Mouse (Mus musculus): ENCODE data around the gene Vkorc1. TPM values are rescaled to one million over a fixed set of nuclear protein-coding genes. Genes with fewer than 3 reads are reported as not detected.
"Not testable (repeated sequence)": the region's sequence is repeated elsewhere in the genome, so short reads cannot be mapped to it uniquely, and the experiment has no call there.

The Vkorc1 gene
- polyA plus RNA-seq (2012; ENCODE audit: insufficient read depth, insufficient read length, missing spikeins), result 93.3 and 116 TPM in 2 replicates

GRCm38 (mm10) chr7:127895442-127895841 lies at the start of gene Vkorc1, which contains the start of gene Gm21974:
Gene Vkorc1 (minus strand): TSS chr7:127895617.
Gene Gm21974 (minus strand): TSS chr7:127895454.
- Histone ChIP-seq H3K4me3 (ENCODE audit: insufficient read depth, low read length) (peak within 1 kb of the TSS; percentile 96), H3K4me1 (ENCODE audit: control insufficient read depth, insufficient read depth, low read length) (peaks cover 15% of the 10 kb centered on the region), H3K27ac (ENCODE audit: insufficient read depth, low read depth, low read length) (peak within 1 kb of the TSS; percentile 13; the same call in 1 of the 2 replicates)
- TF ChIP-seq POLR2A (IDR thresholded peaks at IDR 0.05; ENCODE audit: borderline replicate concordance, low read depth, low read length) (no peak), CTCF (IDR thresholded peaks at IDR 0.05; ENCODE audit: low read depth, low read length) (no peak)

- Histone ChIP-seq H3K4me1 (ENCODE audit: control insufficient read depth, insufficient read depth, low read length) (peaks cover 6% of the 10 kb centered on the region), H3K27ac (ENCODE audit: insufficient read depth, low read depth, low read length) (no peak overlapping the region), H3K4me3 (ENCODE audit: insufficient read depth, low read length) (no peak overlapping the region)
- no peak for TF ChIP-seq CTCF (IDR thresholded peaks at IDR 0.05; ENCODE audit: low read depth, low read length)
- TF ChIP-seq POLR2A (IDR thresholded peaks at IDR 0.05; ENCODE audit: borderline replicate concordance, low read depth, low read length), result no peak
Measured at GRCm38 (mm10) chr7:127944614-127945013, 49.2 kb upstream of the Vkorc1 start.

- not testable (repeated sequence) for H3K4me1 ChIP-seq (ENCODE audit: control insufficient read depth, insufficient read depth, low read length); H3K27ac ChIP-seq (ENCODE audit: insufficient read depth, low read depth, low read length); H3K4me3 ChIP-seq (ENCODE audit: insufficient read depth, low read length)
Measured at GRCm38 (mm10) chr7:127942097-127942496, 46.7 kb upstream of the Vkorc1 start.

- Histone ChIP-seq H3K4me3 (ENCODE audit: insufficient read depth, low read length) (peak overlapping the region; percentile 85), H3K4me1 (ENCODE audit: control insufficient read depth, insufficient read depth, low read length) (peaks cover 29% of the 10 kb centered on the region), H3K27ac (ENCODE audit: insufficient read depth, low read depth, low read length) (no peak overlapping the region)
- TF ChIP-seq CTCF (IDR thresholded peaks at IDR 0.05; ENCODE audit: low read depth, low read length) (no peak), POLR2A (IDR thresholded peaks at IDR 0.05; ENCODE audit: borderline replicate concordance, low read depth, low read length) (no peak)
Measured at GRCm38 (mm10) chr7:127936216-127936884, 40.9 kb upstream of the Vkorc1 start.

- H3K27ac ChIP-seq (ENCODE audit: insufficient read depth, low read depth, low read length), result 0 out of 2 replicates have a peak overlapping the region, but pooled peaks have one; percentile 5
- TF ChIP-seq CTCF (IDR thresholded peaks at IDR 0.05; ENCODE audit: low read depth, low read length), result no peak
- TF ChIP-seq POLR2A (IDR thresholded peaks at IDR 0.05; ENCODE audit: borderline replicate concordance, low read depth, low read length), result no peak
- peak overlapping the region; percentile 85 for H3K4me3 ChIP-seq (ENCODE audit: insufficient read depth, low read length)
- peaks cover 32% of the 10 kb centered on the region for H3K4me1 ChIP-seq (ENCODE audit: control insufficient read depth, insufficient read depth, low read length)
Measured at GRCm38 (mm10) chr7:127935748-127936159, 40.3 kb upstream of the Vkorc1 start.

- TF ChIP-seq POLR2A (IDR thresholded peaks at IDR 0.05; ENCODE audit: borderline replicate concordance, low read depth, low read length) (no peak), CTCF (IDR thresholded peaks at IDR 0.05; ENCODE audit: low read depth, low read length) (peak; percentile 49)
- peak overlapping the region; percentile 87 for H3K27ac ChIP-seq (ENCODE audit: insufficient read depth, low read depth, low read length)
- peak overlapping the region; percentile 85 for H3K4me3 ChIP-seq (ENCODE audit: insufficient read depth, low read length)
- H3K4me1 ChIP-seq (ENCODE audit: control insufficient read depth, insufficient read depth, low read length), result peaks cover 32% of the 10 kb centered on the region
Measured at GRCm38 (mm10) chr7:127935028-127935722, 39.8 kb upstream of the Vkorc1 start.

GRCm38 (mm10) chr7:127934075-127934474 lies 38.7 kb upstream of the Vkorc1 start:
- peaks cover 32% of the 10 kb centered on the region for H3K4me1 ChIP-seq (ENCODE audit: control insufficient read depth, insufficient read depth, low read length)
- no peak for TF ChIP-seq CTCF (IDR thresholded peaks at IDR 0.05; ENCODE audit: low read depth, low read length)
- TF ChIP-seq POLR2A (IDR thresholded peaks at IDR 0.05; ENCODE audit: borderline replicate concordance, low read depth, low read length), result no peak

GRCm38 (mm10) chr7:127932273-127933031 lies 37.0 kb upstream of the Vkorc1 start:
- no peak for TF ChIP-seq CTCF (IDR thresholded peaks at IDR 0.05; ENCODE audit: low read depth, low read length)
- no peak for TF ChIP-seq POLR2A (IDR thresholded peaks at IDR 0.05; ENCODE audit: borderline replicate concordance, low read depth, low read length)
- Histone ChIP-seq H3K4me3 (ENCODE audit: insufficient read depth, low read length) (no peak overlapping the region), H3K4me1 (ENCODE audit: control insufficient read depth, insufficient read depth, low read length) (peaks cover 32% of the 10 kb centered on the region), H3K27ac (ENCODE audit: insufficient read depth, low read depth, low read length) (peak overlapping the region; percentile 58)

More at GRCm38 (mm10) chr7:127934075-127934474, 38.7 kb upstream of the Vkorc1 start:
- Histone ChIP-seq H3K27ac (ENCODE audit: insufficient read depth, low read depth, low read length) (peak overlapping the region; percentile 87), H3K4me3 (ENCODE audit: insufficient read depth, low read length) (no peak overlapping the region)

GRCm38 (mm10) chr7:127931351-127932135 lies 36.1 kb upstream of the Vkorc1 start:
- TF ChIP-seq CTCF (IDR thresholded peaks at IDR 0.05; ENCODE audit: low read depth, low read length), result no peak
- TF ChIP-seq POLR2A (IDR thresholded peaks at IDR 0.05; ENCODE audit: borderline replicate concordance, low read depth, low read length), result no peak
- peak overlapping the region; percentile 58 for H3K27ac ChIP-seq (ENCODE audit: insufficient read depth, low read depth, low read length)
- no peak overlapping the region for H3K4me3 ChIP-seq (ENCODE audit: insufficient read depth, low read length)
- H3K4me1 ChIP-seq (ENCODE audit: control insufficient read depth, insufficient read depth, low read length), result peaks cover 32% of the 10 kb centered on the region

Data from bone marrow macrophage, adult 2 months (primary cell).